Mouse (Mus musculus) spleen, postnatal 36 days (tissue): ENCODE results near the gene Mpc1.
"Not testable (repeated sequence)": the region's sequence is repeated elsewhere in the genome, so short reads cannot be mapped to it uniquely, and the experiment has no call there.

Source experiments
- DNase-seq, 2 experiments: peaks; one replicate each; pipeline ENCODE4 v3.0.0; 2022; ENCODE audit warnings: low spot score in 2 of 2, mixed read lengths in 1 of 2

Mpc1 gene

GRCm38 (mm10) chr17:8328511-8329174, 45.9 kb downstream of the Mpc1 start:
- DNase-seq, result no peak

- no peak for DNase-seq
Measured at GRCm38 (mm10) chr17:8330602-8331001, 47.9 kb downstream of the Mpc1 start.

- not testable (repeated sequence) for DNase-seq
Measured at GRCm38 (mm10) chr17:8337159-8337558, 54.5 kb downstream of the Mpc1 start, which contains the start of gene Prr18. Gene Prr18, plus strand, starts transcription at chr17:8337459.

- no peak for DNase-seq
Measured at GRCm38 (mm10) chr17:8339666-8340374, 57.1 kb downstream of the Mpc1 start.

GRCm38 (mm10) chr17:8340407-8341359, 58.0 kb downstream of the Mpc1 start:
- DNase-seq, result no peak

- DNase-seq, result no peak
Measured at GRCm38 (mm10) chr17:8341360-8341963, 58.8 kb downstream of the Mpc1 start.

GRCm38 (mm10) chr17:8342706-8343105, 60.0 kb downstream of the Mpc1 start:
- DNase-seq, result peak in 1 of 2 experiments; percentile 17

GRCm38 (mm10) chr17:8343416-8343815, 60.7 kb downstream of the Mpc1 start:
- DNase-seq, result no peak
